Mouse (Mus musculus) activated CD4-positive, CD25-positive, alpha-beta regulatory T cell, adult 4 months (primary cell): ENCODE measurements around the gene Cep85l. TPM values are rescaled to one million over a fixed set of nuclear protein-coding genes. Genes with fewer than 3 reads are reported as not detected.

Experiments used
- ATAC-seq: one replicate; pipeline ENCODE4 v1.8.0; 2017
- polyA plus RNA-seq, 2 experiments: library from polyadenylated mRNA; unstranded; fragments of 100-300 nt; shearing (Covaris generic); gene quantifications; one replicate each; pipeline ENCODE4 v1.2.1; 2017

Cep85l gene
- polyA plus RNA-seq, 2 experiments from 2014 or later, result 1.7 to 1.9 TPM

- no peak for ATAC-seq
Observed at GRCm38 (mm10) chr10:53341288-53341965, 38.3 kb downstream of the Cep85l start.

- no peak for ATAC-seq
Observed at GRCm38 (mm10) chr10:53339045-53339444, 40.7 kb downstream of the Cep85l start.

DNA sequence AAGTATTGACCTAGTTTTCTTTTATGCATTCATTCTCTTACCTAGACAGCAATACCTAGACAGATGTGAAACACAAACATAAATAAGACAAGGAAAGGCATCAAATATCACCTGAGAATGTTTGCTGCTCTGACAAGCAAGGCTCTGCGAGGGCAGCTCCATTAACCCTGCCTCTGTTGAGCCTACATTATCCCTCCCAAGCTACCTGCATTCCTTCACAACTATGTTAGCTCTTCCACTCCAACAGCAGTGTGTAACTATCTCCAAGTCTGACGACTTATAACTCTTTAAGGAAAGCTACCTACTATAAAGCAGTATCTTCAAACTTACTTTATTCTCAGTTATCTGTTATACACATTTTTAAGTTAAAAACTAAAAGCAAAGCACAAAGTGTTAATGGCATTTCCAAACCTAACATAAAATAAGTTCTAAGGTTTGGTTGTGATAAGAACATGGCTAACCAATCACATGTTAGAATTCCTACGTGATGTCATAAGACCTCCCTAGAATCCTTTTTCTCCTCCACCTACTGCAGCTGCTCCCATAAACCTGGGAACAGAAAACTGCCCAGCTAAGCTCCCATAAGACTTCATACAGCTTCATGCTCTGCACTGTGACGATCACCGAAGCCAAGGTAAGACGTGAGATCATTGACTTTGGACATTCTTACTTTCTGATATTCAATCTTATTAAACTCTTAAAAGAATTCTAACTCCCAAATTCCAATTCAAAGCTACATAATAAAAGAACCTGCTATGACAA lies 42.4 kb downstream of the Cep85l start, which contains the start of gene Pln:
Gene Pln, plus strand, starts transcription at position 506 of the 762 bp plus-strand sequence.
- ATAC-seq, result no peak

- no peak for ATAC-seq
Observed at GRCm38 (mm10) chr10:53335974-53336373, 43.8 kb downstream of the Cep85l start.

DNA sequence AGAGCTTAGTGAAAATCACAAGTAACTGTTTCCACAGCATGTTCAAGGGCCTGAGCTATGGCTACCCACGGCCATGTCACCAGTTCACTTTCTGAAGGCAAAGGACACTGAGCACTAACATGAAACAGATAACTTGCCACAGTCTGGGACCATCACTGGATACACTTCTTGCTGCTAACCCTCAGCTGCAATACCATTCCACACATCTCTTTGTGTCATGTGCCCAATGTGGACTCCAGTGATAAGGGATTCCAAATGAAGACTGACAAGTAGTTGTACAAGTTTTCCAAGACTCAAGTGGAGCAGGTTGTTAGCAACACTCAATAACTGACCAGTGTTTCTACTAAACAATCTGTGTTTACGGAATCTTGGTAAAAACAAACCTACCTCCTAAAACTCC lies 44.5 kb downstream of the Cep85l start:
- no peak for ATAC-seq

DNA sequence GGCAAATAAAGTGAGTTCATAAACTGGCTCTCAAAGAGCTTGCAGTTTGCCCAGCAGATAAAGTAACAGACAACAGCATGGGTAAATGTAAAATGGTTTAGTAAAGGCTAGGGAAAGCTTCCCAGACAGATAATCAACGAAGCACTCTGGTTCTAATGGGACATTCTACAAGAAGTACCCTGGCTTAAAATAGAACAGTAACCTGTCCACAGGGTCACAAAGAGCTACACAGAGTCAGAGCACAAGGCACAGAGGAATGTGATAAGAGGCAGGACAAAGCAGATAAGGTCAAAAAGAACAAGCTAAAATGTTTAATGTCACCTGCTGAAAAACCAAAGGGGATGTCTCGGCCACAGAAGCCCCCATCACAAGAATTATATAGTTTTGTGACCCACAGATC lies 47.0 kb downstream of the Cep85l start:
- ATAC-seq, result no peak

DNA sequence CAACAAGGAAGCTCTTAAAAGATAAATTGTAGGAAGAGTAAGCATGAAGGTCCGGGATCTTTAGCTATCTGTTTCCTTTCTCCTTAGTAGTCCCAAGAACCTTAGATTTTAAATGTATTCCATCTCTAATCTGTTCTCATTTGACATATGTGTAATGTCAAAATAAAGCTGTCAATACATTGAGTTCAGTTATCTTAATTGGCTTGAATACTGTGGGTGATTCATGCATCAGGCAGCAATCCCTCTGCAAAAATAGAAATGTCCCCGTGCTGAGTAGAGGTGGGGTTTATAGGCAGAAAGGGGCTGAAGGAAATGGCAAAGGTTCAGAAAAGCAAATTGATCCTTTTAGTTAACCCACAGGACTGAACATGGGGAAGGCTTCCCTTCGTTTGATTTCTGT lies 50.5 kb downstream of the Cep85l start:
- no peak for ATAC-seq

GRCm38 (mm10) chr10:53326367-53326766 lies 53.4 kb downstream of the Cep85l start:
- ATAC-seq, result no peak

- ATAC-seq, result no peak
Observed at GRCm38 (mm10) chr10:53324663-53325062, 55.1 kb downstream of the Cep85l start.

DNA sequence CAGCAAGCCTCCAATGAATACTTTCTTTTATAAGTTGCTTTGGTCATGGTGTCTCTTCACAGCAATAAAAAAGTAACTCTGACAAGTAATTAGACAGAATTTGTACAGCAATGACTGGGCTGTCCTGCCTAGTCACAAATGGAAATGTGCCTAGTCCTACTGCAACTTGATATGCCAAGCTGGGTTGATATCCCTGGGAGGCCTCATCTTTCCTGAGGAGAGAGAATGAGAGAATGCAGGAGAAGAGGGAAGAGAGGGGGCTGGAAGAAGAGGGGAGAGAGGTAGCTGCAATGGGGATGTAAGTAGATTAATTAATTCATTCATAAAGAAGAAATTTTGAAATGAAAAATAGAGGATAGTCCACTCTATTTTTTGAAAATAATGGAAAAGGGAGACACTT lies 56.4 kb downstream of the Cep85l start:
- ATAC-seq, result no peak

DNA sequence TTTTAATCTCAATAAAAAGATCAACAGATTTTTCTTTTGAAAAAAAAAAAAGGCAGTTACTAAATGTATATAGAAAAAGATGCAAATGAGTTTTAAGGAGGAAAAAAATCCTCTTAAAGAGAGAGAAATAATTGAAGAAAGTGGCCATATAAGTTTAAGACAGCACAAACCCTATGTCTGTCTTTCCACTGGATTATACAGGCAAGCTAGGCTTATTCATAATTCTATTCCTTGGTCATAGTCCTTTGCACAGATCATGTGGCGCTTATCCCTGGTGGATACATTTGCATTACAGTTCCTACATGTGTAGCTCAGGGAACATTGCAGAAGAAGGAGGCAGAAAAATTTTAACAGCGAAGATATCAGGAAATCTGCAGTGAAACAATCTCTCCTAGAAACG lies 73.1 kb downstream of the Cep85l start:
- ATAC-seq, result no peak

GRCm38 (mm10) chr10:53305867-53306266 lies 73.9 kb downstream of the Cep85l start:
- no peak for ATAC-seq

- no peak for ATAC-seq
Observed at GRCm38 (mm10) chr10:53285147-53285546, 94.6 kb downstream of the Cep85l start.

DNA sequence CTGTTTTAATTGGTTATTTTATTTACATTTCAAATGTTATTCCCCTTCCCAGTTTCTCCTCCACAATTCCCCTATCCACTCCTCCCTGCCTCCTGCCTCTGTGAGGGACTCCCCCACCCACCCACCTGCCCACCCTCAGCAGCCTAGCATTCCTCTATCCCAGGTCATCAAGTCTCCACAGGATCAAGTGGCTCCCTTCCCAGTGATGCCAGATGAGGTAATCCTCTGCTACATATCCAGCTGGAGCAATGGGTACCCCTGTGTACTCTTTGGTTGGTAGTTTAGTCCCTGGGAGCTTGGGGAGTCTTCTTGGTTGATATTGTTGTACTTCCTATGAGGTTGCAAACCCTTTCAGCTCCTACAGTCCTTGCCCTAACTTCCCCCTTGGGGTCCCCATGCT lies 107.5 kb downstream of the Cep85l start:
- ATAC-seq, result no peak

DNA sequence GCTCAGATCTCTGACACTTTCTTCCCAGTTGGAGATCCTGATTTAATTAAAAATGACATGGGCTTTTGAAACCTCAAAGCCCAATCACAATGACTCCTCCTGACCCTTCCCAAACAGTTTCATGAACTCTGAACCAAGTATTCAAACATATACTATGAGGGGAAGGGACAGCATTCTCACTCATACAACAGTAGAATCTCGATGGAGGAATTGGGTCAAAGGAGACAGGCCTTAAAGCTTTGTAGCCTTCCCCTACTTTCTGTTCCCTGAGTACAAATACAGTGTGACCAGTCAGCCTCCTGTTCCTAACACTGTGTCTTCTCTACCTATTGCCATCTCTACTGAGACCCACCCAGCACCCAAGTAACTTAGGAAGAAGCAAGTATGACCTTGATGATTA lies 117.7 kb downstream of the Cep85l start:
- no peak for ATAC-seq

DNA sequence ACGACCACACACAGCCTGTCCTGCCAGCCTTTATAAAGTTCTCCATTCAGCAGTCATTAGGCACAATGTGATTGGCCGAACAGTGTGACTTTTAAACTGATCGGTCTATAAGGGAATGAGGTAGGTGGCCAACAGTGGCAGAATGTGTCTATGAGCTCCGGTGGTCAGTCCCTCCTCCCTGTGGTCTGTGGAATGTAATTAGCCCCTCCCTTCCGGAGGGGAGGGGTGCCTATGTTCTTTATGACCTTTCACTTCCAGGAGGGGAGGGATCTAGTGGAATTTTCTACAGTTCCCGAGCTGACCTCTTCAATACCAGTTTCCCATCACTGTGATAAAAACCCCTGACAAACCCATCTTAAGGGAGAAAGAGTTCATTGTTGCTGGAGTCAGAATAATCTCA lies 144.4 kb downstream of the Cep85l start:
- no peak for ATAC-seq

GRCm38 (mm10) chr10:53234683-53235082 lies 145.1 kb downstream of the Cep85l start:
- no peak for ATAC-seq

- no peak for ATAC-seq
Observed at GRCm38 (mm10) chr10:53234086-53234613, 145.6 kb downstream of the Cep85l start.

DNA sequence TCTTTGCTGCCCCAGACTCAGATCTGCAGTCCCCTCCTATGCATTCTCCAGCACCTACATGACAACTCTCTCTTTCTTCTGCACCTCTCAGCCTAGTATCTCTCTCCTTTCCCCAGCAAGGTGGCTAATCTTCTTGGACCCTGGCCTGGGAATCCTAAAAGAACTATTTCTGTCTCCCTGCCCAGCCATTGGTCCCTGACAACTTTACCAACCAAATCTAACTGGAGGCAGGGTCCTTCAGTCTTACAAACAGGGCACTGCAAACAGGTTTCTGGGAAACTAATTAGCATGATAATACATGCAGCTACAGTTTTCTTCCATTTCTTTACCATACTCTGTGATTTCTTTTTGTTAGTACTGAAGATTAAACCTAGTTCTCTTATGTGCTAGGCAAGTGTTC lies 148.9 kb downstream of the Cep85l start:
- ATAC-seq, result no peak

- ATAC-seq, result no peak
Observed at GRCm38 (mm10) chr10:53229190-53229589, 150.6 kb downstream of the Cep85l start.
